Mouse (Mus musculus): Measurements from ENCODE around the gene Txlng. TPM values are rescaled to one million over a fixed set of nuclear protein-coding genes. Genes with fewer than 3 reads are reported as not detected.
"Not testable (repeated sequence)": the region's sequence is repeated elsewhere in the genome, so short reads cannot be mapped to it uniquely, and the experiment has no call there.

Gene Txlng
- polyA plus RNA-seq, 1 experiment = 1.8 TPM

DNA sequence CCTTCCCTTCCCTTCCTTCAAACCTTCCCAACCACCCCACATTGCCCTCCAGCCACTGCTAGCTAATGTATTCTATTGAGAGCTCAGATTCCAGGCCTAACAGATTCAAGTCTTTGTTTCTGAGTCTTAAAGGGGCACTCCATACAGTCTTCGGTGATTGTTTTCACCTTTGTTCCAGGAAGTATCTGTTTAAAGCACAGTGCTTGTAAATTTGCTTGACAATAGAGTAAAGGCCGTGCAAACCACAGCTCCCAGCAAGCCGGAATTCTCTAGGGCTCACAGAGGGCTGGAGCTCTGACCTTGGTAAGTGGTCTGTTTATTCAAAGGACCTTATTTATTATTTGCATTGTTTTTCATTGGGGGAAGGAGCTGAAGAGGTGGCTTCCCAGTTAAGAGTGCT is 2.8 kb upstream of the Txlng start:
- H3K79me2 ChIP-seq (ENCODE audit: control insufficient read depth, insufficient read depth) = peaks cover 10% of the 10 kb centered on the region
- no peak for TF ChIP-seq POLR2A (IDR thresholded peaks at IDR 0.05; ENCODE audit: insufficient read length, low read depth)
- no peak for TF ChIP-seq CEBPB (IDR thresholded peaks at IDR 0.05; ENCODE audit: insufficient read depth, poor library complexity, severe bottlenecking)
- TF ChIP-seq USF1 (IDR thresholded peaks at IDR 0.05; ENCODE audit: low read depth) = no peak
- TF ChIP-seq MAX (IDR thresholded peaks at IDR 0.05; ENCODE audit: low read depth) = no peak
- no peak for TF ChIP-seq TCF3 (IDR thresholded peaks at IDR 0.05; ENCODE audit: insufficient read length, low read depth)
- TF ChIP-seq MYOD1 (IDR thresholded peaks at IDR 0.05; ENCODE audit: control insufficient read depth in 1 of 3, insufficient read length in 2 of 3, low read depth in 2 of 3) = no peak
- no peak for TF ChIP-seq SRF (IDR thresholded peaks at IDR 0.05; ENCODE audit: control insufficient read depth, insufficient read length, low read depth)
- no peak for TF ChIP-seq POLR2AphosphoS2 (IDR thresholded peaks at IDR 0.05; ENCODE audit: insufficient read length, low read depth)
- no peak for TF ChIP-seq TCF12 (IDR thresholded peaks at IDR 0.05; ENCODE audit: insufficient read depth, poor library complexity, severe bottlenecking)
- no peak for TF ChIP-seq REST (IDR thresholded peaks at IDR 0.05; ENCODE audit: insufficient read depth, insufficient read length)
- no peak for TF ChIP-seq MYOG (IDR thresholded peaks at IDR 0.05; ENCODE audit: control insufficient read depth in 1 of 3, insufficient read depth in 1 of 3, insufficient read length in 2 of 3, low read depth in 2 of 3)
- no peak for TF ChIP-seq E2F4 (IDR thresholded peaks at IDR 0.05; ENCODE audit: insufficient read depth)
- H3K4me2 ChIP-seq (ENCODE audit: low read depth) = no peak overlapping the region
- no peak overlapping the region for H3K4me3 ChIP-seq
- H3ac ChIP-seq (ENCODE audit: control insufficient read depth, insufficient read length) = no peak overlapping the region
- H3K36me3 ChIP-seq (ENCODE audit: control insufficient read depth, insufficient read depth) = no peaks in the 10 kb centered on the region
- no peaks in the 10 kb centered on the region for H3K27me3 ChIP-seq (ENCODE audit: control insufficient read depth, insufficient read depth, insufficient read length)

DNA sequence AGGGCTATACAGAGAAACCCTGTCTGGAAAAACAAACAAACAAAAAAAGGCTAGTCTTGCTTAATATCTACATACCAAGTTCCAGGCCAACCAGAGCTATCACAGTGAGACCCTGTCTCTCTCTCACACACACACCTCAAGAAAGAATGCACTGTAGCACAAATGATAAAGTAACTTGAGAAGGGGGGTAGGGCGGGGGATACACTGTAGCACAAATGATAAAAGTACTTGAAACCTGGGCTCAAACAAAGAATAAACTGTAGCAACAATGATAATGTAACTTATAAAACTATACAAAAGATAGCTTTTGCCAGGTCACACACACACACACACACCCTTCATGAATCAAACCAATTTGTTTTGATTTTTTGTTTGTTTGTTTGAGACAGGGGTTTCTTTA is 2.3 kb upstream of the Txlng start:
- Histone ChIP-seq H3K27me3 (ENCODE audit: control insufficient read depth, insufficient read depth, insufficient read length) (no peaks in the 10 kb centered on the region), H3K79me2 (ENCODE audit: control insufficient read depth, insufficient read depth) (peaks cover 15% of the 10 kb centered on the region), H3K36me3 (ENCODE audit: control insufficient read depth, insufficient read depth) (no peaks in the 10 kb centered on the region), H3ac (ENCODE audit: control insufficient read depth, insufficient read length) (no peak overlapping the region), H3K4me3 (no peak overlapping the region), H3K4me2 (ENCODE audit: low read depth) (no peak overlapping the region)
- TF ChIP-seq POLR2AphosphoS2 (IDR thresholded peaks at IDR 0.05; ENCODE audit: insufficient read length, low read depth) (no peak), MAX (IDR thresholded peaks at IDR 0.05; ENCODE audit: low read depth) (no peak), E2F4 (IDR thresholded peaks at IDR 0.05; ENCODE audit: insufficient read depth) (no peak), TCF12 (IDR thresholded peaks at IDR 0.05; ENCODE audit: insufficient read depth, poor library complexity, severe bottlenecking) (no peak)

DNA sequence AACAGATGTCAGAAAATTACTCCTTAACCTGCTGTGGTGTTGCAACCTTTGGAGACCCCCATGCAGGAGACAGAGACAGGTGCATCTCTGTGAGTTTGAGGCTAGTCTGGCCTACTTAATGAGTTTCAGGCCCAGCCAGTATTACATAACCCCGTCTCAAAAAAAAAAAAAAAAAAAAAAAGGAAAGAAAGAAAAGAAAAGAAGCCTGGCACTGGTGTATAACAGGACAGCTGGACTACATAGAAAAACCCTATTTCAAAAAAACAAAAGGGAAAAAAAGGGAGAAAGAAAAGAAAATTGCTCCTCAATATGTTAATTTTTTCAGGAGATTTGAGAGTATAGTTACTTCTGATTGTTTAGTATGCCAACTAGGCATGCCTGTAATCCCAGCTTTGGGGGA is 1.8 kb upstream of the Txlng start:
- TF ChIP-seq MAX (IDR thresholded peaks at IDR 0.05; ENCODE audit: low read depth) (no peak), CEBPB (IDR thresholded peaks at IDR 0.05; ENCODE audit: insufficient read depth, poor library complexity, severe bottlenecking) (no peak), MYOG (IDR thresholded peaks at IDR 0.05; ENCODE audit: control insufficient read depth in 1 of 3, insufficient read depth in 1 of 3, insufficient read length in 2 of 3, low read depth in 2 of 3) (no peak), POLR2A (IDR thresholded peaks at IDR 0.05; ENCODE audit: insufficient read length, low read depth) (no peak), E2F4 (IDR thresholded peaks at IDR 0.05; ENCODE audit: insufficient read depth) (no peak), MYOD1 (IDR thresholded peaks at IDR 0.05; ENCODE audit: control insufficient read depth in 1 of 3, insufficient read length in 2 of 3, low read depth in 2 of 3) (no peak), TCF12 (IDR thresholded peaks at IDR 0.05; ENCODE audit: insufficient read depth, poor library complexity, severe bottlenecking) (no peak), POLR2AphosphoS2 (IDR thresholded peaks at IDR 0.05; ENCODE audit: insufficient read length, low read depth) (no peak), SRF (IDR thresholded peaks at IDR 0.05; ENCODE audit: control insufficient read depth, insufficient read length, low read depth) (no peak), USF1 (IDR thresholded peaks at IDR 0.05; ENCODE audit: low read depth) (no peak), TCF3 (IDR thresholded peaks at IDR 0.05; ENCODE audit: insufficient read length, low read depth) (no peak), REST (IDR thresholded peaks at IDR 0.05; ENCODE audit: insufficient read depth, insufficient read length) (no peak)
- Histone ChIP-seq H3K27me3 (ENCODE audit: control insufficient read depth, insufficient read depth, insufficient read length) (no peaks in the 10 kb centered on the region), H3K4me2 (ENCODE audit: low read depth) (no peak overlapping the region), H3K36me3 (ENCODE audit: control insufficient read depth, insufficient read depth) (no peaks in the 10 kb centered on the region), H3K79me2 (ENCODE audit: control insufficient read depth, insufficient read depth) (peaks cover 15% of the 10 kb centered on the region), H3ac (ENCODE audit: control insufficient read depth, insufficient read length) (no peak overlapping the region), H3K4me3 (no peak overlapping the region)

- peaks cover 19% of the 10 kb centered on the region for H3K79me2 ChIP-seq (ENCODE audit: control insufficient read depth, insufficient read depth)
- H3K27me3 ChIP-seq (ENCODE audit: control insufficient read depth, insufficient read depth, insufficient read length); H3K36me3 ChIP-seq (ENCODE audit: control insufficient read depth, insufficient read depth); H3ac ChIP-seq (ENCODE audit: control insufficient read depth, insufficient read length): not testable (repeated sequence)
- peak overlapping the region; percentile 68 for H3K4me2 ChIP-seq (ENCODE audit: low read depth)
- H3K4me3 ChIP-seq = peak overlapping the region; percentile 54
Measured at GRCm38 (mm10) chrX:162830313-162830712, 1.1 kb upstream of the Txlng start.

DNA sequence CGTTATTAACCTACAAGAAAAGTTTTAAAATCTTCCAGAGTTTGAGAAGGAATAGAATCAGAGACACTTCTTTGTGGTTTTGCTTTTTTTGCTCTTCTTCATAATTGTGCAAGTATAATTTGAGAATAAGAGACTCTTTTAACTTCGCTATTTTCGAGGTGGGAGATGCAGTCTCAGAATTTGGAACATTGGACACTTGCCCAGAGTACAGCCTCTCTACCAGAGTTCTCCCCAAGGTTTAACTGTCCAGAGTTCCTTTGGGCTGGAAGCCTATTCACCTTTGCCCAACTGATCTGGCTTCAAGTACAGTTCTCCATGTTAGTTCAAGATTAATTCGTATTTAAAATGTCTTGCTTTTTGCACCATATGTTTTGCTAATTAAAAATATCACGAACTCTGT is 487 bp upstream of the Txlng start:
- Histone ChIP-seq H3K4me2 (ENCODE audit: low read depth) (peak overlapping the region; percentile 68), H3K27me3 (ENCODE audit: control insufficient read depth, insufficient read depth, insufficient read length) (no peaks in the 10 kb centered on the region), H3K36me3 (ENCODE audit: control insufficient read depth, insufficient read depth) (no peaks in the 10 kb centered on the region), H3K4me3 (peak overlapping the region; percentile 54), H3ac (ENCODE audit: control insufficient read depth, insufficient read length) (no peak overlapping the region), H3K79me2 (ENCODE audit: control insufficient read depth, insufficient read depth) (peaks cover 19% of the 10 kb centered on the region)
- TF ChIP-seq SRF (IDR thresholded peaks at IDR 0.05; ENCODE audit: control insufficient read depth, insufficient read length, low read depth) (no peak), CEBPB (IDR thresholded peaks at IDR 0.05; ENCODE audit: insufficient read depth, poor library complexity, severe bottlenecking) (no peak), USF1 (IDR thresholded peaks at IDR 0.05; ENCODE audit: low read depth) (no peak), POLR2AphosphoS2 (IDR thresholded peaks at IDR 0.05; ENCODE audit: insufficient read length, low read depth) (no peak), TCF3 (IDR thresholded peaks at IDR 0.05; ENCODE audit: insufficient read length, low read depth) (no peak), TCF12 (IDR thresholded peaks at IDR 0.05; ENCODE audit: insufficient read depth, poor library complexity, severe bottlenecking) (no peak), REST (IDR thresholded peaks at IDR 0.05; ENCODE audit: insufficient read depth, insufficient read length) (no peak), MYOD1 (IDR thresholded peaks at IDR 0.05; ENCODE audit: control insufficient read depth in 1 of 3, insufficient read length in 2 of 3, low read depth in 2 of 3) (no peak), MAX (IDR thresholded peaks at IDR 0.05; ENCODE audit: low read depth) (no peak), POLR2A (IDR thresholded peaks at IDR 0.05; ENCODE audit: insufficient read length, low read depth) (no peak), E2F4 (IDR thresholded peaks at IDR 0.05; ENCODE audit: insufficient read depth) (no peak), MYOG (IDR thresholded peaks at IDR 0.05; ENCODE audit: control insufficient read depth in 1 of 3, insufficient read depth in 1 of 3, insufficient read length in 2 of 3, low read depth in 2 of 3) (no peak)
